Mouse (Mus musculus) retina, embryonic 14.5 days (tissue): ENCODE results near the gene Tom1l2.

Experiments used
- DNase-seq: peaks from one replicate; pipeline ENCODE4 v3.0.0-alpha.2; 2015; ENCODE audit warnings: low spot score

The Tom1l2 gene

GRCm38 (mm10) chr11:60264651-60265050 is 88.1 kb downstream of the Tom1l2 start:
- DNase-seq: no peak

GRCm38 (mm10) chr11:60262396-60262795 is 90.3 kb downstream of the Tom1l2 start:
- no peak for DNase-seq

GRCm38 (mm10) chr11:60260743-60261142 is 92.0 kb downstream of the Tom1l2 start:
- no peak for DNase-seq

GRCm38 (mm10) chr11:60257696-60258095 is 95.0 kb downstream of the Tom1l2 start:
- no peak for DNase-seq

GRCm38 (mm10) chr11:60256713-60257112 is 96.0 kb downstream of the Tom1l2 start:
- DNase-seq: no peak

GRCm38 (mm10) chr11:60256176-60256681 is 96.5 kb downstream of the Tom1l2 start:
- no peak for DNase-seq

- no peak for DNase-seq
These were observed 97.1 kb downstream of the Tom1l2 start for GRCm38 (mm10) chr11:60255639-60256038.

GRCm38 (mm10) chr11:60255181-60255580 is 97.5 kb downstream of the Tom1l2 start:
- DNase-seq: no peak

- DNase-seq: no peak
These were observed 98.4 kb downstream of the Tom1l2 start for GRCm38 (mm10) chr11:60254308-60254707.

GRCm38 (mm10) chr11:60253546-60253945 is 99.2 kb downstream of the Tom1l2 start:
- DNase-seq: no peak

GRCm38 (mm10) chr11:60250971-60251643 is 101.6 kb downstream of the Tom1l2 start:
- DNase-seq: peak; percentile 81

- DNase-seq: no peak
These were observed 102.8 kb downstream of the Tom1l2 start for GRCm38 (mm10) chr11:60249885-60250284.

GRCm38 (mm10) chr11:60248596-60249404 is 103.9 kb downstream of the Tom1l2 start:
- DNase-seq: peak; percentile 43

GRCm38 (mm10) chr11:60247753-60248550 is 104.8 kb downstream of the Tom1l2 start:
- DNase-seq: no peak

- DNase-seq: no peak
These were observed 106.6 kb downstream of the Tom1l2 start for GRCm38 (mm10) chr11:60246077-60246476.

- DNase-seq: no peak
These were observed 108.1 kb downstream of the Tom1l2 start for GRCm38 (mm10) chr11:60244503-60245143.

GRCm38 (mm10) chr11:60240509-60240908 is 112.2 kb downstream of the Tom1l2 start:
- no peak for DNase-seq

- DNase-seq: no peak
These were observed 117.4 kb downstream of the Tom1l2 start for GRCm38 (mm10) chr11:60235351-60235750.

- no peak for DNase-seq
These were observed 119.5 kb downstream of the Tom1l2 start for GRCm38 (mm10) chr11:60233235-60233634.

GRCm38 (mm10) chr11:60232441-60233058 is 120.2 kb downstream of the Tom1l2 start:
- DNase-seq: no peak

- DNase-seq: no peak
These were observed 120.8 kb downstream of the Tom1l2 start for GRCm38 (mm10) chr11:60231951-60232350.
